Mouse (Mus musculus) C2C12 (cell line): ENCODE data around the gene Alyref2. TPM values are rescaled to one million over a fixed set of nuclear protein-coding genes. Genes with fewer than 3 reads are reported as not detected.
A peak's percentile ranks its signal among the peaks of the same experiment; 100 is the strongest.

Experiments
- H3K27me3 ChIP-seq: one replicate; pipeline ENCODE4 v1.6.1; 2011; ENCODE audit not compliant: control insufficient read depth, insufficient read depth, insufficient read length
- H3K36me3 ChIP-seq: one replicate; pipeline ENCODE4 v1.6.1; 2011; ENCODE audit not compliant: control insufficient read depth, insufficient read depth
- H3K4me3 ChIP-seq: one replicate; pipeline ENCODE4 v1.5.1; 2011; ENCODE audit warnings: mild to moderate bottlenecking, control low read depth; ENCODE audit not compliant: poor library complexity, insufficient read depth, severe bottlenecking
- H3K79me2 ChIP-seq: one replicate; pipeline ENCODE4 v1.6.1; 2011; ENCODE audit not compliant: control insufficient read depth, insufficient read depth
- H3K79me3 ChIP-seq: one replicate; pipeline ENCODE4 v1.6.1; 2011; ENCODE audit warnings: low read depth, control low read depth
- H3ac ChIP-seq: one replicate; pipeline ENCODE3; 2011; ENCODE audit warnings: low read depth; ENCODE audit not compliant: control insufficient read depth, insufficient read length
- CEBPB ChIP-seq: IDR thresholded peaks from one replicate; pipeline ENCODE4 v1.6.1; 2011; ENCODE audit warnings: low read depth, mild to moderate bottlenecking, control low read depth, moderate library complexity
- CTCF ChIP-seq: IDR thresholded peaks from one replicate; pipeline ENCODE4 v1.5.1; 2011; ENCODE audit not compliant: control insufficient read depth, insufficient read depth, insufficient read length
- FOSL1 ChIP-seq: IDR thresholded peaks from one replicate; pipeline ENCODE4 v1.8.0; 2011; ENCODE audit warnings: mild to moderate bottlenecking, low read length; ENCODE audit not compliant: poor library complexity, insufficient read depth, severe bottlenecking
- MAX ChIP-seq: IDR thresholded peaks from one replicate; pipeline ENCODE4 v1.6.1; 2011; ENCODE audit warnings: mild to moderate bottlenecking, control low read depth
- MYOD1 ChIP-seq: IDR thresholded peaks from one replicate; pipeline ENCODE4 v1.6.1; 2011; ENCODE audit warnings: low read depth; ENCODE audit not compliant: control insufficient read depth, insufficient read length
- MYOG ChIP-seq: IDR thresholded peaks from one replicate; pipeline ENCODE4 v1.6.1; 2011; ENCODE audit not compliant: control insufficient read depth, insufficient read length; ENCODE audit errors: extremely low read depth
- USF1 ChIP-seq: IDR thresholded peaks from one replicate; pipeline ENCODE4 v1.6.1; 2011; ENCODE audit warnings: low read depth, mild to moderate bottlenecking, control low read depth, moderate library complexity
- long read RNA-seq, 2 experiments: library from polyadenylated mRNA; unstranded; transcript quantifications; one replicate each; pipeline ENCODE4 v2.0.0; 2019 to 2020
- polyA plus RNA-seq: library from polyadenylated mRNA; unstranded; fragments of >200 nt; fragmentation: generic; extraction: Trizol; gene quantifications from one replicate; pipeline ENCODE4 v1.2.1, GENCODE M21; 2012; ENCODE audit warnings: missing spikeins

Gene Alyref2
- polyA plus RNA-seq, result 3.6 TPM
- long read RNA-seq, experiment 1, transcript Alyref2-201 (1 exons, 1,273 nt), result major isoform, 7 of 7 reads
- long read RNA-seq, experiment 1, partial matches to known transcripts, result 0 of 7 reads
- long read RNA-seq, experiment 1, other reads (novel, unspliced or antisense), result 0 of 7 reads
- long read RNA-seq, experiment 2, partial matches to known transcripts, result 0 of 5 reads
- long read RNA-seq, experiment 2, other reads (novel, unspliced or antisense), result 1 of 5 reads

DNA sequence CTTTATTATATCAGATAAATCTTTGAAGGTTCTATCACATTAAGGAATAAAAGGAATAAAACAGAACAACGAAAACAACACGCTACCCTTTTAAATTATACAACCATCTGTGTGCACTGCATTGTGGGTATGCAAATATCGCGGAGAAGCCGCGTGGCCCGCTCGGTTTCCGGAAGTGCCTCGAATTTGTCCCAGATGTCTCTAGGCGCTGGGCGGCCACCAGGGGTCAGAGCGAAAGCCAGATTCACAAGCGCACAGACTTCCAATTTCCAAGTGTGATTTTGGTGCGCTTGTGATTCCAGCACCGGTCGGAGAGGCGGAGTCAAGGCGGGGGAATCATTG lies at the start of gene Alyref2:
TSS of gene Alyref2 (plus strand) at position 229 of the 342 bp plus-strand sequence.
- H3ac ChIP-seq, result peak within 1 kb of the TSS; percentile 78
- H3K79me3 ChIP-seq, result no peaks in the 10 kb centered on the region
- H3K4me3 ChIP-seq, result peak within 1 kb of the TSS; percentile 51
- H3K27me3 ChIP-seq, result no peaks in the 10 kb centered on the region
- TF ChIP-seq MAX (peak; percentile 84), USF1 (peak; percentile 61), MYOG (no peak), CTCF (peak; percentile 62)
- H3K79me2 ChIP-seq, result peaks cover 8% of the 10 kb centered on the region
- H3K36me3 ChIP-seq, result no peaks in the 10 kb centered on the region

DNA sequence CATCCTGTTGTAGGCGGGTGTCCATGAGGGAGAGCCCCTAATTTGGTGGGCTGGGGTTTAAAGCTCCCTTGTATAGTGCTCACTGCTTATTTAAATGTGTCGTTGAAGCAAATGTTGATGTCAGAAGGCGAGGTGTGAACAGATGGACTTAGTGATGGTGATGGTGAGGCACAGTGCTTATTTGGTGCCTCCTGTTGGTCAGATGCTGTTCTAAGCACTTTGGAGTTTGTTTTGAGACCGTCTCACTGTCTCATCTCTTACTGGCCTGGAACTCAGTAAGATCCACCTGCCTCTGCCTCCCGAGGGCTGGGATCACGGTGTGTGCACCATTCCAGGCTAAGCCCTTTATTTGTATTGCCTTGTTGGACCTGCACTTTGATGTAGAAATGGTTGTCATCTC lies 48.4 kb upstream of the Alyref2 start:
- no peak overlapping the region for H3ac ChIP-seq
- no peak for TF ChIP-seq MYOD1
- H3K79me3 ChIP-seq, result no peaks in the 10 kb centered on the region
- H3K4me3 ChIP-seq, result no peak overlapping the region
- H3K79me2 ChIP-seq, result no peaks in the 10 kb centered on the region
- H3K36me3 ChIP-seq, result no peaks in the 10 kb centered on the region
- no peaks in the 10 kb centered on the region for H3K27me3 ChIP-seq

- Histone ChIP-seq H3K4me3 (no peak overlapping the region), H3ac (no peak overlapping the region), H3K79me2 (no peaks in the 10 kb centered on the region), H3K79me3 (no peaks in the 10 kb centered on the region), H3K27me3 (no peaks in the 10 kb centered on the region), H3K36me3 (no peaks in the 10 kb centered on the region)
- TF ChIP-seq FOSL1, result no peak
- TF ChIP-seq MYOD1, result no peak
- TF ChIP-seq USF1, result no peak
- TF ChIP-seq MAX, result no peak
- TF ChIP-seq CTCF, result no peak
- TF ChIP-seq MYOG, result no peak
- no peak for TF ChIP-seq CEBPB
These were observed 45.7 kb upstream of the Alyref2 start for GRCm38 (mm10) chr1:171457568-171457967.

DNA sequence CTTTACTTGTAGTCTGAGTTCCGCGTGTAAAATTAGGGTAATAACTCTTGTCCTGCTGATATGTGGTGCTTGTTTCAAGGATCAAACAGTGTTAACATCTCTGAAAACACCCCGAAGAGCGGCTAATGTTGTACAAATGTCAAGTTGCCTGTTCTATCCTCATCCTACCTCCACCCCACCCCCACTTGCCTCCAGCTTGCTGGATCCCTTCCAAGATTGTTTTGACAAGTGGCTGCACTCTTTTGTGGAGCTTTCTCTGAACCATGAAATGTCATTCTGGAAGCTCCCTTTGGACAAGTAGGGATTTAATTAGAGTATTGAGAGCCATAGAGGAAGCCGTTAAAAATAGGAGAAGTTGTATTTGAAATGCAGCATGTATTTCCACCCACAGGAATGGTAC lies 43.5 kb upstream of the Alyref2 start:
- Histone ChIP-seq H3K4me3 (no peak overlapping the region), H3K79me3 (no peaks in the 10 kb centered on the region), H3ac (no peak overlapping the region), H3K36me3 (no peaks in the 10 kb centered on the region), H3K79me2 (no peaks in the 10 kb centered on the region), H3K27me3 (no peaks in the 10 kb centered on the region)
- TF ChIP-seq MAX (no peak), CEBPB (no peak), MYOD1 (no peak), FOSL1 (no peak), CTCF (no peak), MYOG (no peak), USF1 (no peak)

DNA sequence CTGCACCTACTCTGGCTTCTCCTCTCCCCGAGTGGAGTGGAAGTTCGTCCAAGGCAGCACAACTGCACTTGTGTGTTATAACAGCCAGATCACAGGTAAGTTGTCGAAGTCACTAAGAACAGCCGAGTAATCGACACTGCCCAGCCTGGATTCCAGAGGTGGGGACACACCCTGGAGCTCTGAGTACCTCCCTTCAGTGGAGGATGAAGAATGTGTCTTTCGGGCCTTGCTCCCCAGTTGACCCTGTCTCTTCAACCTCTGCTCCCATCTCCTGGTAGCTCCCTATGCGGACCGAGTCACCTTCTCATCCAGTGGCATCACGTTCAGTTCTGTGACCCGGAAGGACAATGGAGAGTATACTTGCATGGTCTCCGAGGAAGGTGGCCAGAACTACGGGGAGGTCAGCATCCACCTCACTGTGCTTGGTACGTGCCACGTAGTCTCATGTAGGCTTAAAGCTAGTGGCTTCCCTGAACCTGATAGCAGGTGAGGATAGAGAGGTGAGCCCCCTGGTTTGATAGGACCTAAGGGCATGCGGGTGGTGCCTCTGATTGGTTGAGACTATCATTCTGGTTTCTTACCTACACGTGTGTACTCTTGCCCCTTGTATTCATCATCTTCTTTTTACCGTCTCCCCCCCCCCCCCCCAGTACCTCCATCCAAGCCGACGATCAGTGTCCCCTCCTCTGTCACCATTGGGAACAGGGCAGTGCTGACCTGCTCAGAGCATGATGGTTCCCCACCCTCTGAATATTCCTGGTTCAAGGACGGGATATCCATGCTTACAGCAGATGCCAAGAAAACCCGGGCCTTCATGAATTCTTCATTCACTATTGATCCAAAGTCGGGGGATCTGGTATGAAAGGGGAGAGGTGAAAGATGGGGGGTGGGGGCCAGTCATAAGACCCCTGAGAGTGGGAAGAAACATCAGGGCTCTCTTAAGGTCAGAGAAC lies 42.5 kb upstream of the Alyref2 start:
- Histone ChIP-seq H3ac (no peak overlapping the region), H3K36me3 (no peaks in the 10 kb centered on the region), H3K79me2 (no peaks in the 10 kb centered on the region), H3K27me3 (no peaks in the 10 kb centered on the region), H3K4me3 (no peak overlapping the region), H3K79me3 (no peaks in the 10 kb centered on the region)
- TF ChIP-seq CTCF, result no peak
- no peak for TF ChIP-seq CEBPB
- TF ChIP-seq MAX, result no peak
- TF ChIP-seq MYOD1, result no peak
- TF ChIP-seq USF1, result no peak
- no peak for TF ChIP-seq MYOG
- no peak for TF ChIP-seq FOSL1

DNA sequence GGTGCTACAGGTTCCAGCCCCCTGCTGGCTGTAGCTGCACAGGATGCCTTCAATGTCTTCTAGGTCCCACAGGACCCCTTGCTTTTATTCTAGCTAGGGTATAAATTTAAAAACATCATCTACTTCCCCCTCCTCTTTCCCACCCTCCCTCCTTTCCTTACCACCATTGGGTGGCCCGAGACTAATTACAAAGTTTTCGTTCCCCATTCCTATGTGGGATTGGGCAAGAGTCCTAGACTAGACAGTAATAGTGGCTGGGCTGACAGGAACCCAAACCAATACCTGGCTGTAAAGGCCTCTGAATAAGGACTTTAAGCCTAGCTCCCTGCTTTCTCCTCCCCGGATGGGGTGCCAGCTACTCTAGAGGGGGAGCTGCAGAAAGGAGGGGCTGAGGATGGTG lies 40.1 kb upstream of the Alyref2 start:
- H3K79me2 ChIP-seq, result no peaks in the 10 kb centered on the region
- H3K36me3 ChIP-seq, result no peaks in the 10 kb centered on the region
- no peaks in the 10 kb centered on the region for H3K79me3 ChIP-seq
- no peak overlapping the region for H3ac ChIP-seq
- H3K4me3 ChIP-seq, result no peak overlapping the region
- no peaks in the 10 kb centered on the region for H3K27me3 ChIP-seq
- TF ChIP-seq USF1 (no peak), CEBPB (no peak), FOSL1 (no peak), MYOG (no peak), MAX (no peak), MYOD1 (no peak)
